Mouse (Mus musculus) limb, embryonic 14.5 days (tissue): ENCODE measurements at regions not wholly inside any gene's neighbourhood (a gene's known extent, or its start where the extent isn't known, plus 50 kb on each side); places are given as distances from the start of the nearest gene placed in this dataset.
"Not testable (repeated sequence)": the region's sequence is repeated elsewhere in the genome, so short reads cannot be mapped to it uniquely, and the experiment has no call there.

ENCODE experiments used
- ATAC-seq: fragments of 200-750 bp; cut with Nextera tagmentation; 2 replicates; pipeline ENCODE4 v1.8.0; 2017; ENCODE audit warnings: low read depth, moderate number of reproducible peaks, moderate TSS enrichment; ENCODE audit not compliant: low FRiP score
- DNase-seq: peaks from one replicate; pipeline ENCODE4 v3.0.0-alpha.2; 2015; ENCODE audit warnings: low spot score
- H3K27ac ChIP-seq: fragments of 300-500 bp; sonication (generic); replicated peaks from 2 replicates; pipeline ENCODE4 v1.5.1; 2014; ENCODE audit warnings: low read depth, mild to moderate bottlenecking, low read length, moderate library complexity, mixed read lengths
- H3K27me3 ChIP-seq: fragments of 300-500 bp; sonication (generic); 2 replicates; pipeline ENCODE4 v1.6.1; 2014; ENCODE audit warnings: low read length, mixed read lengths; ENCODE audit not compliant: control insufficient read depth, insufficient read depth
- H3K36me3 ChIP-seq: fragments of 300-500 bp; sonication (generic); 2 replicates; pipeline ENCODE4 v1.6.1; 2014; ENCODE audit warnings: mild to moderate bottlenecking, low read length, moderate library complexity, mixed read lengths; ENCODE audit not compliant: control insufficient read depth, insufficient read depth
- H3K4me1 ChIP-seq: fragments of 300-500 bp; sonication (generic); 2 replicates; pipeline ENCODE4 v1.6.1; 2014; ENCODE audit warnings: antibody characterized with exemption, low read length, mixed read lengths; ENCODE audit not compliant: control insufficient read depth, insufficient read depth
- H3K4me2 ChIP-seq: fragments of 300-500 bp; sonication (generic); replicated peaks from 2 replicates; pipeline ENCODE4 v1.6.1; 2014; ENCODE audit warnings: low read depth, mild to moderate bottlenecking, low read length, moderate library complexity; ENCODE audit not compliant: severe bottlenecking
- H3K4me3 ChIP-seq: fragments of 300-500 bp; sonication (generic); replicated peaks from 2 replicates; pipeline ENCODE4 v1.5.1; 2014; ENCODE audit warnings: low read length
- H3K9ac ChIP-seq: fragments of 300-500 bp; sonication (generic); 2 replicates; pipeline ENCODE4 v1.6.1; 2014; ENCODE audit warnings: mild to moderate bottlenecking, low read depth, low read length, moderate library complexity; ENCODE audit not compliant: severe bottlenecking
- H3K9me3 ChIP-seq: fragments of 300-500 bp; sonication (generic); 2 replicates; pipeline ENCODE4 v1.6.1; 2016; ENCODE audit warnings: low read length; ENCODE audit not compliant: control insufficient read depth
- WGBS: fragments of 180-500 bp; shearing (Covaris S2); extraction: QIAGEN DNeasy Blood & Tissue Kit; methylation state at CpG from one replicate; pipeline ENCODE4 v1.1.7; 2014; 5-methylcytosine and 5-hydroxymethylcytosine counted together

- DNase-seq (peak; percentile 51), ATAC-seq (peak; percentile 63)
- H3K27me3 ChIP-seq, H3K27ac ChIP-seq, H3K4me1 ChIP-seq, H3K9me3 ChIP-seq, H3K36me3 ChIP-seq: not testable (repeated sequence)
- Histone ChIP-seq H3K9ac (peak overlapping the region; percentile 21; the same call in 1 of the 2 replicates), H3K4me2 (peak overlapping the region; percentile 45), H3K4me3 (peak overlapping the region; percentile 26)
- WGBS, result 3% methylated on average over 14 of the region's 14 CpGs
Measured at GRCm38 (mm10) chr10:86636953-86637376, 68.3 kb downstream of the Hsp90b1 start.

GRCm38 (mm10) chr10:86636515-86636914 lies 68.8 kb downstream of the Hsp90b1 start:
- Histone ChIP-seq H3K9ac (peak overlapping the region; percentile 21; the same call in 1 of the 2 replicates), H3K4me3 (peak overlapping the region; percentile 26), H3K4me2 (peak overlapping the region; percentile 45)
- H3K27me3 ChIP-seq, ATAC-seq, DNase-seq, H3K36me3 ChIP-seq, H3K4me1 ChIP-seq, H3K27ac ChIP-seq, H3K9me3 ChIP-seq: not testable (repeated sequence)
- WGBS, result 27% methylated on average over 6 of the region's 6 CpGs

GRCm38 (mm10) chr10:86626734-86627133 lies 78.6 kb downstream of the Hsp90b1 start:
- H3K4me2 ChIP-seq, ATAC-seq, H3K9me3 ChIP-seq, DNase-seq, H3K27me3 ChIP-seq, H3K9ac ChIP-seq, H3K27ac ChIP-seq, H3K36me3 ChIP-seq, H3K4me1 ChIP-seq, H3K4me3 ChIP-seq: not testable (repeated sequence)

GRCm38 (mm10) chr10:86617958-86618664 lies 87.2 kb downstream of the Hsp90b1 start:
- WGBS, result 75% methylated on average over 6 of the region's 6 CpGs

GRCm38 (mm10) chr10:86612341-86612740 lies 93.0 kb downstream of the Hsp90b1 start:
- 79% methylated on average over 1 of the region's 1 CpGs for WGBS
- not testable (repeated sequence) for H3K4me1 ChIP-seq, H3K9me3 ChIP-seq, H3K27me3 ChIP-seq, H3K9ac ChIP-seq, ATAC-seq, H3K36me3 ChIP-seq, DNase-seq, H3K4me3 ChIP-seq, H3K27ac ChIP-seq, H3K4me2 ChIP-seq

More at GRCm38 (mm10) chr10:86617958-86618664, 87.2 kb downstream of the Hsp90b1 start:
- DNase-seq, H3K27me3 ChIP-seq, ATAC-seq, H3K9ac ChIP-seq, H3K4me2 ChIP-seq, H3K4me3 ChIP-seq, H3K27ac ChIP-seq, H3K4me1 ChIP-seq, H3K36me3 ChIP-seq, H3K9me3 ChIP-seq: not testable (repeated sequence)

- not testable (repeated sequence) for H3K9ac ChIP-seq, ATAC-seq, DNase-seq, H3K9me3 ChIP-seq, H3K4me3 ChIP-seq, H3K4me1 ChIP-seq, H3K36me3 ChIP-seq, H3K27ac ChIP-seq, H3K27me3 ChIP-seq, H3K4me2 ChIP-seq
- WGBS, result 74% methylated on average over 2 of the region's 2 CpGs
Measured at GRCm38 (mm10) chr10:86610027-86610426, 95.3 kb downstream of the Hsp90b1 start.

GRCm38 (mm10) chr10:86600843-86601242 lies 102.1 kb upstream of the Syn3 start:
- WGBS, result 47% methylated on average over 7 of the region's 7 CpGs

GRCm38 (mm10) chr10:86599991-86600390 lies 101.3 kb upstream of the Syn3 start:
- not testable (repeated sequence) for H3K4me1 ChIP-seq, H3K27ac ChIP-seq, ATAC-seq, H3K4me2 ChIP-seq, DNase-seq, H3K9me3 ChIP-seq, H3K36me3 ChIP-seq, H3K4me3 ChIP-seq, H3K27me3 ChIP-seq, H3K9ac ChIP-seq
- WGBS, result 87% methylated on average over 7 of the region's 7 CpGs

More at GRCm38 (mm10) chr10:86600843-86601242, 102.1 kb upstream of the Syn3 start:
- not testable (repeated sequence) for H3K36me3 ChIP-seq, DNase-seq, H3K9me3 ChIP-seq, H3K4me3 ChIP-seq, H3K27ac ChIP-seq, ATAC-seq, H3K27me3 ChIP-seq, H3K4me1 ChIP-seq, H3K4me2 ChIP-seq, H3K9ac ChIP-seq
